Mouse (Mus musculus): ENCODE measurements around the gene Elfn2.

- TF ChIP-seq POLR2A (IDR thresholded peaks at IDR 0.05; ENCODE audit: insufficient read length, low read depth): no peak
- no peak for TF ChIP-seq SRF (IDR thresholded peaks at IDR 0.05; ENCODE audit: control insufficient read depth, insufficient read length, low read depth)
Observed at GRCm38 (mm10) chr15:78700420-78700819, 18.2 kb downstream of the Elfn2 start.
